8 mouse cellular contexts compared by ENCODE assay signal in the genomic region with DNA sequence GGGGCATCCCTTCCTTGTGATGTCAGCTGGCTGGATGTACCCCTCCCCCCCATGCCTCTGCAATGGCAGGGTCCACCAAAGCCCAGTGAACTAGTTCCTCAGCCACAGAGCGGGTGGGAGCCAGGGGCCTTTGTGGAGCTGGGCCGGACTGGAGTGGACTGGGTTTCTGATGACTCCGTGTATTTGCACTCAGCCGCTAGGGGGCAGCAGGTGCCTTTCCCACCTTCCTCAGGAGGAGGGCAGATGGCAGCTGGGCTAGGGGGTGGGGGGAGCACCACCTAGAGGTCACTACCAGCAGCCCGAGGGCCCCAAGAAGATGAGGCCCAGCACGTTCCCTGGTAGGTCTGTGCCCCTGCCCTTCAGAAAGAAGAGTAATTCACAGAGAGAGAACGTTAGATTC. TPM values are rescaled to one million over a fixed set of nuclear protein-coding genes. Genes with fewer than 3 reads are reported as not detected.
DNase-seq lines count a peak whose midpoint lies in the region; ATAC-seq lines count a peak whose summit lies in the region.

No protein-coding gene starts in this region.

- ATAC-seq in inflammation-experienced regulatory T-cells, adult 6 months = peak; percentile 56
- ATAC-seq in megakaryocyte-erythroid progenitor cell, adult 5-6 weeks (replicated peaks; ENCODE audit: low FRiP score, low TSS enrichment, poor library complexity, severe bottlenecking) = peak; percentile 83

- peak; percentile 79 for DNase-seq in adipocyte (ENCODE audit: low spot score)
- peak; percentile 80 to 84 for DNase-seq in cerebellum, postnatal 36 days
- DNase-seq in frontal cortex, postnatal 36 days (ENCODE audit: low spot score in 2 of 2) = peak; percentile 73 to 77
- peak; percentile 41 to 71 for DNase-seq in left cerebral cortex, adult 8-10 months (ENCODE audit: low spot score in 2 of 2)
- DNase-seq in skeletal muscle tissue, adult 2 months (ENCODE audit: low read depth, low spot score) = peak; percentile 61
- peak; percentile 69 for DNase-seq in yolk sac, embryonic 10.5 days (ENCODE audit: low spot score)

RNA-seq across cellular contexts. Expression of a gene that starts 17.2 kb away (rescaled TPM):
- 10 to 100 TPM in 2 of 3 experiments, 1 to 10 TPM in 1; 9.6 to 13.8 (median 12.8) TPM for polyA plus RNA-seq in inflammation-experienced regulatory T-cells, adult 6 months (2017; shearing (Covaris generic))
- total RNA-seq in left cerebral cortex, adult 8-10 months (2022) = 10 to 100 TPM; 26.6 to 33.4 (median 29.9) TPM
- 9.4 and 10.1 TPM in 2 replicates for total RNA-seq in megakaryocyte-erythroid progenitor cell, adult 5-6 weeks (2014; fragmentation: Nextera tagmentation)
- total RNA-seq in megakaryocyte-erythroid progenitor cell, adult 5-6 weeks (2017) = 6.3 and 7.4 TPM in 2 replicates

RNA-seq across cellular contexts. Expression of a gene that starts 17.4 kb away (rescaled TPM):
- polyA plus RNA-seq in inflammation-experienced regulatory T-cells, adult 6 months (2017; shearing (Covaris generic)) = 1 to 10 TPM; 4.2 to 5.9 (median 4.2) TPM
- total RNA-seq in left cerebral cortex, adult 8-10 months (2022) = 10 to 100 TPM; 19.0 to 21.0 (median 19.7) TPM
- 7.5 and 8.3 TPM in 2 replicates for total RNA-seq in megakaryocyte-erythroid progenitor cell, adult 5-6 weeks (2014; fragmentation: Nextera tagmentation)
- total RNA-seq in megakaryocyte-erythroid progenitor cell, adult 5-6 weeks (2017) = 9.5 and 9.9 TPM in 2 replicates

Comparison
In these comparisons a context has a peak if more than half of its experiments do, and no peak if none do; other contexts are left out.
1. Peak in every context shown above with its lines: DNase-seq and ATAC-seq.